Mouse (Mus musculus) natural killer cell, adult 2 months (primary cell): ENCODE measurements around the gene Urgcp.
"Not testable (repeated sequence)": the region's sequence is repeated elsewhere in the genome, so short reads cannot be mapped to it uniquely, and the experiment has no call there.

Experiments
- DNase-seq, 2 experiments: peaks; one replicate each; pipeline ENCODE4 v3.0.0; 2022; ENCODE audit warnings: low spot score in 2 of 2

Urgcp gene

DNA sequence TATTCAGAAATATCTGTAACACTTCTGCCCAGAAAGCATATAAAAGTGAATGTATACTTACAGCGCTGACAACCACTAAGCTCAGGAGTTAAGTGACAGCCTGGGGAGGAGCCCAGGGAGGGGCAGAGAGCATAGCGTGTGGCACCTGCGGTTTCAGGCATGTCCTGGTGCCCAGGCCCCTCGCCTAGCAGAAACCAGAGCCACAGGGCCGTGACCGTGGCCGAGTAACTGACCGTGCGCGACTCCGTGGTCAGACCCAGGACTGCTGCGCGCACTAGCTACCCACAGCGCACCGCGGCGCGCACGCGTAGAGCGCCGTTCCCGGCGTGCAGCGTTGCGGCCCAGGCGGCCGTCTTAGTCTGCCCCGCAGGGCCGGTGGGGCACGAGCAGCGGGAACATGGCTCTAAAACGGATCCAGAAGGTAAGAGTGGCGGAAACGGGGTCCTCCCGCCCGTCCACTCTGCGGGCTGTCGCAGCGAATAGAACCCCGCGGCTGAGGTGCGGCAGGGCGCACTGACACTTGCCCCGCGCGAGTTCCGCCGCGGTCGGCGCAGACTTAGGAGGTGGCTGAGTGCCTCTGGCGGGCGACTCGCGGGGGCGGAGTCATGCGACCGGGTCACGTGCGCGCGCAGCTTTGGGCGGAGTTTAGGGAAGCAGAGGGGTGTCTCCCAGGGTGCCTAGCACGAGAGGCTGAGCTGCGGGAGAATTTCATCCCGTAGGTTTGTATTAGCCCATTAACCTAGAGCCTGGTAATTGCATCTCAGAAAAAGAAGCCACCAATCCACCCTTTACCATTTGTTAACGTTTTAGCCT is at the start of gene Urgcp:
TSS of gene Urgcp (minus strand) at position 557 of the 813 bp plus-strand sequence.
- peak; percentile 95 for DNase-seq

DNA sequence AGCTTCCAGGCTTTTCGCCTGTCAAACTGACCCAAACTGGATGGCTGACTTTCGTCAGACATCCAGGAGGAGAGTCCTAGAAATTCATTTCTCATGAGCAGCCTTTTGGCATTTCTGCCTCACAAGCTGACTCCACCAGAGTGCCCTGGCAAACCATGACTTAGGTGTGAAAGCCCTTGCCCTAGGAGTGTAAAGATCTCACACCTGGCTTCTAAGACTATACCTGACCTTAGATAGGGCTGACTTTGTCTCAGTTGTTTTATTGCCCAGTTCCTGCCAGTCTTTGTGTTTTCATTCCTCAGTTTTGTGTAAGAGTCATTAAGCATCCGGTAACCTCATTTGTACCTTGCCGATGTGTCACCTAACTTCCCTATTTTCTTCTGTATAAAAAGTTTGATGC is 47.3 kb upstream of the Urgcp start:
- not testable (repeated sequence) for DNase-seq

DNA sequence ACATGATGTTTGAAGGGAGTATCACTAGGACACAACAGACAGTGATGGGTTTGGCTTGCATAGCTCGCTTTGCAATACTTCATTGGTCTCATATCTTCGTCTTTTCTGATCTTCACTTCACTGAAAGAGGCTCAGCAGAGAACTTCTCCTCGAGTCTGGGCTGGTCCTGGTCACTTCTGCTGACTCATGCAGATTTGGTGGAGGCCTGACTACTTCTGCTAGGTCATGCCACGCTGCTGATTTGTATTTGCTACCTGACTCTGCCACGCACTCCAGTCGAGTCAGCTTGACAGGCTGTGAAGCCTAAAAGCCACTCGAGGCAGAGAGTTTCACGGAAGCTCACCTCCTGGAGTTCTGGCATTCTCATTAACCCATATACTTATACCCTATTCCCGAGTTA is 45.8 kb upstream of the Urgcp start:
- DNase-seq = no peak

DNA sequence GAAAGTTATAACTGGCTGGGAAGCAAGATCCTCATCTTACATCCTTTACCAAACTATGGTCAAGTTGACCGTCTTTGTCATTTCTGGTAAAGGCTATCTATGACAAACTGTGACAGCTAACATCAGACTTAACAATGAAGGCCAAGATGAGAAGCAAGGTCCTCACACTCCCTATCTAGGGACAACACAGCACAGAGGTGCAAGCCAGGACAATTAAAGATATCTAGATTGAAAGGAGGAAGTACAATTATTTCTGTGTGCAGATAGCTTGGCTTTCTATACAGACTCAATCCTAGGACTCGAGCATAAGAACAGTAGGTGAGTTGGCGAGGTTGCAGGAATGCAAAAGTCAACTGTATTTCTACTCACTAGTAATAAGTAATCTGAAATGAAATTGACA is 43.5 kb upstream of the Urgcp start:
- no peak for DNase-seq

DNA sequence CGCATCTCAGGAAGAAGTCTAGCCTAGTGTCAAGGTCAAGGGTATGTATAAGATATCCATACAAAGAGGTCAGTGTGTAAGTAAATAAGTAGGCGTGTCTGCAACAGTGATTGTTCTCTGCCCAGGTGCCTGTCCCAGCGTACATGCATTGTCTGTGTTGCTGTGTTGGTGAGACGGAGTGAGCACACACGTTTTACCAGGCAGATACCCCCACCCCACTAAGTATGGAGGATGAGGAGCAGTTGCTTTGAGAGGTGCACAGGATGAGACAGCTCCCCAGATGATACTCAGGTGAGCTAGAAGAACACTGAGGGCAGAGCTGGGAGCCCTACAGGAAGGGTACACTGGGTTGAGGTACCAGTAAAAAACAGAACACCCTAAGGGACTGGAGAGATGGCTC is 42.0 kb upstream of the Urgcp start:
- DNase-seq = no peak

DNA sequence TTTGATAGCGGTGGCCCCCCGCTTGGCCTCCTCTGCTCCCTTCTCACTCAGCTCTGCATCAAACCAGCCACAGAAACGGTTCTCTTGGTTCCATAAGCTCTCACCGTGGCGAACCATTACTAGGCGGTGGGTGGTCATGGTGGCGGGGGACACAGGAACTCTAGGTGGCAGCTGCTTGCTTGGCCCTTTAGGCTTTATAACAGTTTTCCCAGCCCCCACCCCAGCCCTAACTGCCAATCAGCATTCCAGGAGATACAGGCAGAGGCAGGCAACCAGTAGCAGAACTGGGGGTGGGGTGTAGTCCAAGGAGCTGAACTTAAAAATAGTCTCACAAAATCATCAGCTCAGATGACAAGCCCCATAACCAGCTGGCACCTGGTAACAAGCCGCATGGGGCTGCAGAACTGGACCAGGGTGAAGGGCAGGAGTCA is 41.4 kb upstream of the Urgcp start, which contains the start of gene Pgam2:
TSS of gene Pgam2 (minus strand) at position 183 of the 431 bp plus-strand sequence.
- no peak for DNase-seq

DNA sequence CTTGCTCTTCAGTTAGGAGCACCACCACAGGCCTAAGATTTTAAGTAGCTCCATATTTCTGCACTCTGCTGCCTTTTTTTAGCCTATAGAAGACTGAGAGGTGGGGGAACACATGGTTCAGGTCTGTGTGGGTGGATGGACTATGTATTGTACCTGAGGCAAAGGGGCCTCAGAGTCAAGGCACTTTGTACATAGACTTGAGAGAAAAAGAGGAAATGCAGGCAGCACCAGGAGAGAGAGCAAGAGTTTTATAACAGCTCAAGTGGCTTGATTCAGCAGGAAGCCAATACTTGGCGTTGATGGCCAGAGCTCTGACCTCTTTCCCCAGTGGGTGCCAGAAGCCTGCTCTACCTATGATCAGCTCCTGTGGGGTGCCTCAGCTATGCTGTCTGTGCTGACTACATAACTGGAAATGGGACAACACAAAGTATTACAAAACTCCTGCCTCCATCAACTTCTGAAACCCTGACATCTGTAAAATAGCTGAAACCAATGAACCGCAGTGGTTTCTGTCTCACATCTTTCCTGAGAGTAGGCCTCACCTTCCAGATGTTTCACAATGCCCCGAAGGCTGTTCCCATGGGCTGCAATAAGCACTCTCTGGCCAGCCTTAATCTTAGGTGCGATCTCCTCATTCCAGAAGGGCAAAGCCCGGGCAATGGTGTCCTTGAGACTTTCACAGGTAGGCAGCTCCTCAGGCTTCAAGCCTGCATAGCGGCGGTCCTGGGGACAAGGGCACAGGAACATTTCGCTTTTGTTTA is 40.5 kb upstream of the Urgcp start:
- no peak for DNase-seq

DNA sequence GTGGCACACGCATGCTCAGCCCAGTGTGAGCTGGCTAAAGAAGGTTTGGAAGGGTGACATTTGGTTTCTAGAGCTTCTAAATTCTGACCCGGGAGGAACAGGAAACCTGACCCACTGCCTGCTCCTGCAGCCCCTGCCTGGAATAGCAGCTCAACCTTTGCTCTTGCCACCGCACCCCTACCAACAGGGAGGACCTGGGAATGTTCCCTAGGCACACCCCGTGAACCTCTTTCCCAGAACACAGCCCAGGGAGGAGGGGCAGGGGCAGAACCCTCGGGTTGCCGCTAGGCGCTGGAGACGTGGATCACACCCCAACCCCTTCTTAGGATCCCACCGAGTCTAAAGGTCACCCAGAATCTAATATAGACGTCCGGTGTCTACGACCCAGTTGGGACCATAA is 39.8 kb upstream of the Urgcp start:
- no peak for DNase-seq

DNA sequence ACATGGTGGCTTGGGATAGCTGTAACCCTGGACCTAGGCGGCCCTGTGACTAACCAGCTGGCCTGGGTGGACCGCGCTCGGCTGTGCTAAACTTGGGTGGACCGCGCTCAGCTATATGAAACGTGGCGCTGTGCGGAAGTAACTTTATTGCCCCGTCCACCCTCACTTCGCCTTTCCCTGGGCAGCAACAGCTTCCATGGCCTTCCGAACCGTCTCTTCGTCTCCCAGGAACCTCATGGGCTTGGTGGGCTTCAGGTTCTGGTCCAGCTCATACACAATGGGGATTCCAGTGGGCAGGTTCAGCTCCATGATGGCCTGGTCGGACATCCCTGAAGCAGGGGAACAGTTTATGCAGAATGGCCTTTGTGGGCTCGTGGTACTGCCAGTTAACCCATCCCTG is 39.3 kb upstream of the Urgcp start:
- DNase-seq = no peak

DNA sequence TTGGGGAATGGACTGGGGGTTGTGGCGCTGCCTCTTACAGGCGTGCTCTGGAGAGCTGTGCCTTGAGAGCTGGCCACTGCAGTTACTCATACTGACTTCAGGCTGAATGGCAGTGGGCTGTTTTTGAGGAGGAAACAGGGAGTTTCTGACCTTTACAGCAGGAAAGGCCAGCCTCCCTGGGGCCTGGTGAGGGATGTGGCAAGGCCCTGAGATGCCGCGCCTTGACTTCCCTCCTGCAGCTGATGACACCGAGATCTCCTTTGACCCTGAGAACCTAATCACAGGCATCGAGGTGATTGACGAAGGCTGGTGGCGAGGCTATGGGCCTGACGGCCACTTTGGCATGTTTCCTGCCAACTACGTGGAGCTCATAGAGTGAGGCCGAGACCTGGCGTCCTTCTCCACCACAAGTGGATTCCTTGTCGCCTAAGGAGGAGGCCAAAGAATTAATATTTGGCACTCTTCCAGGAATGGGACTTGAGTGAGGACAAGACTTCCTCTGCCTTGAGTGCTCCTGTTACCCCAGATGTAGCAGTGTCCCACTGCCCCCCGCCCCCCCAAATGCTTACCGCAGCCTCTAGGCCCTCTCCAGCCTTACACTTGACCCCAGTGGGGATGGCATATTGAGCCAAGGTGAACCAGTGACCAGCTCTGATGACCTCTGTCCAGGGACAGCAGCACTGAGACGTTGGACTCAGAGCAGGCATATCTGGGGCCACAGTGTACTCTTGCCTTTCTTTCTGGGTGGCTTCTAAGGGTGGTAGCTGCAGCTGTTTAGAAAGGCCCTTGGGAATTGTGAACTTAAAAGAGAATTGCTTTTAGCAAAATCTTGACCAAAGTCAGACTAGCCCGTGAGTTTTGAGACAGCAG is 37.7 kb upstream of the Urgcp start:
- no peak for DNase-seq

DNA sequence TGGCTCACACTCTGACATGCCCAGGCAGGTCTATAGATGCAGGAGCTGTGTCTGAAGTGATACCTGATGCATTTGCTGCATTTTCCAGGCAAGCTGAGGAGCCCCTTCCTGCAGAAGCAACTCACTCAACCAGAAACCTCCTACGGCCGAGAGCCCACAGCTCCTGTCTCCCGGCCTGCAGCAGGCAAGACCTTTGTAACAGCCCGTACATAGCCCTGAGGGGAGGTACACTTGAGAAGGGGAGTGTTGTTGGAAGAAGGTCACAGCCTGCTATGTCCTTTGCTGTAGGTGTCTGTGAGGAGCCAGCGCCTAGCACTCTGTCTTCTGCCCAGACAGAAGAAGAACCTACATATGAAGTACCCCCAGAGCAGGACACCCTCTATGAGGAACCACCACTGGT is 35.8 kb upstream of the Urgcp start:
- no peak for DNase-seq

DNA sequence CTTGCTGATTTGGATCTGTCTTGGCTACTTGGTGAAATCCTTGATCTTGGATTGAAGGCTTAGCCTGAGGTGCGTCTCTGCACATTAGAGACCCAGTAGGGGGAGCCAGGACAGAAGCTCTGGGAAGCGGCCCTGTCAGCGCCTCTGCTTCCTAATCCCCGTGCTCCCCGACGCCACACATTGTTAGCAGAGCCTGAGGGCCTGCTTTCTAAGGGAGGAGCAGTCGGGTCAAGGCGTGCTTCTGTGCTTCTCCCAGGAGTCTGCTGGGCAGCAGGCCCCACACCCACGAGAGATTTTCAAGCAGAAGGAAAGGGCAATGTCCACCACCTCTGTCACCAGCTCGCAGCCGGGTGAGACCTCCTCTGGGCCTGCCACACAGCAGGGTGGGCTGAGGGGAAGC is 35.2 kb upstream of the Urgcp start:
- no peak for DNase-seq

DNA sequence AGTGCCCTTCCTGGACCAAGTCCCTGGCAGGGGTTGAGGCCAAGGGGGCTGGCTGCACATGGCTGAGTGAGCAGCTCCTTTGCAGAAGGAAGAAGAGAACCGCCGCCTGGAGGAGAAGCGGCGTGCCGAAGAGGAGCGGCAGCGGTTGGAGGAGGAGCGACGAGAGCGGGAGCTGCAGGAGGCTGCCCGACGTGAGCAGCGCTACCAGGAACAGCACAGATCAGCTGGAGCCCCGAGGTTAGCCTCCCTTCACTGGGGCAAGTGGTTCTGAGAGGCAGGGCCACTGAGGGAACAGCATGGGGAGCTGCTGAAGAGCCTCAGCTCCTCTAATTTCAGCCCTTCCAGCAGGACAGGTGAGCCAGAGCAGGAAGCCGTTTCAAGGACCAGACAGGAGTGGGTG is 34.8 kb upstream of the Urgcp start:
- no peak for DNase-seq

DNA sequence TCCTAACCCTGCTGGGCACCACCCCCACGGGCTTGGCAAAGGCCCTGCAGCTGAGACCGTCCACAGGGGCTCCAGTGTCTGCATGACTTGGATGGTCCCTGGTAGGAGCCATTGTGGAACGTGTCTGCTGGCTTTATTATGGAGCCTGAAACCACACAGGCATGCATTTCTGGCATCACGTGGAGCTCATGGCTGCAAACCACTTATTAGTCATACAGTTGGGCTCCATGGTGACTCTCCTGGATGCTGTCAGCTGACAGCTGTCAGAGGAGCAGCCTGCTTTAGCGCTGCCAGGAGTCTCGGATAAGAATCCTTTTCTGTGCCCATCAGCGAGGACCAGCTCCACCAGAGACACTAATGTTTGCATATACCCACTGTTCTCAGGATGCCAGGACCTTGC is 33.5 kb upstream of the Urgcp start:
- no peak for DNase-seq

DNA sequence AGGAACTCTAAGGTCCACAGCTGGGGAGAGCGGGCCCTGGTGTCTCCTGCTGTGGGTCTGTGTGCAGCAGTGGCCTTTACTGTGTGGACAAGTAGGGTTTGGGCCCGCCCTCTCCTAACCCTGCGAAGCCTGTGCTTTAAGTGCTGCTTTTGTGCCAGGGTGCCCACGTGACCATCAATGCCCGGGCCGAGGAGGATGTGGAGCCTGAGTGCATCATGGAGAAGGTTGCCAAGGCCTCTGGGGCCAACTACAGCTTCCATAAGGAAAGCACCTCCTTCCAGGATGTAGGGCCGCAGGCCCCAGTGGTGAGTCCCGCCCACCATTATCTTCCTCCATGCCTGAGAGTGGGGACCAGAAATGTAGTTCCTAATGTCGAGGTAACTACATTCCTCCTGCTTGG is 33.1 kb upstream of the Urgcp start:
- DNase-seq = no peak

DNA sequence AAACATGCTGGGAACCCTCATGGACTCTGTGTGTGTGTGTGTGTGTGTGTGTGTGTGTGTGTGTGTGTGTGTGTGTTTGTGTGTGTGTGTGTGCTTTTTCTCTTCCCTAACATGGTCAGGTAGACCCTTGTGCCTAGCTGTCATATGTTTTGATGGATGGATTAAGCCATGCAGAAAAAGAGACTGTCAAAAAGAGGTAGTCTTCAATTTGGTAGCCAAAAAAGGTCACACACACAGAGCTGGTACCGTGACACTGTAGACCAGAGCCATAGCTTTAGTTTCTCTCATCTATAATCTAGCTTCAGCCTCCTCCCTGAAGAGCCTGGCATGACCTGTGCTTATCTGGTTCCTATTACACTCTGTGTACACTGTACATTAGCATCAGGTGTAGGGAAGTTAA is 28.3 kb upstream of the Urgcp start:
- no peak for DNase-seq

DNA sequence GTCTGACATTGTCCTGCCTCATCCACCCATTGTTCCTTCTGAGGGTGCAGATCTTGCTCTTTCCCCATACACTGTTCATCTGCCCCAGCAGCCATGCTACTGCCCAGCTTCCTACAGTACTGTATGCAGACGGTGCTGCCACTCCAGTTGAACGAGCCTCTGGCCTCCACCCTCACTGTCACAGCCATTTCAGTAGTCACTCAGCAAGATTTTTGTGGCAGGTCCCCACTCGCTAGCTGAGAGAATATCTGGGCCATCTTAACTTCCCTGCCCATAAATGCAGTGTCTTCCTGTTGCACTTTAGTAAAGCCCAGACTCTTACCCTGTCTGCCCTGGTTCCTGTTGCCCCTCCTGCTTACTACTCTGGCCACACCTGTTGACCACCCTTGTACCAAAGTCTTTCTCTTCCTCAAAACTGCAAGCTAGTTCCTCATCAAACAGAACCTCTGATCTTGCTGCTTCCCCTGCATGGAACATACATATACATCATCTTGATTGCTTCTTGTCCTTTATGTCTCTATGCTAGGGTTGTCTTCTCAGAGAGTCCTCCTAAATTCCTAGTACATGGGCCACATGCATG is 27.7 kb upstream of the Urgcp start:
- DNase-seq = peak in 1 of 2 experiments; percentile 59

DNA sequence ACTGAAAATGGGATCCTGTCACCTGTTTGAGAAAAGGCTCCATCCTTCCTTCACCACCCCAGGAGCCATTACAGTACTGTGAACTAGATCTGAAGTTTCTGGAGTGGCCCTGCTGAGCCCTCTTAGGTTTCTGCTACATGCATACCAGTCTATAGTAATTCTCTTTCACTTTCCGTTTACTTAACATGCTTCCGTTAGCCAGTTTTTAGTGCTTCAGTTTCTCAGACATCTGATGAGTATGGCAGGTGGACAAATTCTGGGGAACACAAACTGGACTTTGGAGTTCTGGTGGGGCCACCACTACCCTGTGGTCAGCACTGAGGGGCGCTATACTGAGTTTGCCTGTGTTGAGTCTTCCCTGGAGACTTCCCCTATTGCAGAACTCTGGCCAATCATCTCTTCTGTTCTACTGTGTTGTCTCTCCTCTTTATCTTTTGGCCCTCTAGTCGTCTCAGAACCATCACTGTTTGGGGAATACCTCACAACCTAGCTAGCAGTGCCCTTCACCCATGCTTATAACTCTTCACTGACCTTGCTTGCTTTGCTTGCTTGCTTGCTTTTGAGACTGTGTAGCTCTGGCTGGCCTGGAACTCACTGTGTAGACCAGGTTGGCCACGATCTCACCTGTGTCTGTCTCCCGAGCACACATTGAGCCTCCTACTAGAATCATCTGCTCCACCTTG is 27.0 kb upstream of the Urgcp start:
- peak; percentile 38 to 45 for DNase-seq

DNA sequence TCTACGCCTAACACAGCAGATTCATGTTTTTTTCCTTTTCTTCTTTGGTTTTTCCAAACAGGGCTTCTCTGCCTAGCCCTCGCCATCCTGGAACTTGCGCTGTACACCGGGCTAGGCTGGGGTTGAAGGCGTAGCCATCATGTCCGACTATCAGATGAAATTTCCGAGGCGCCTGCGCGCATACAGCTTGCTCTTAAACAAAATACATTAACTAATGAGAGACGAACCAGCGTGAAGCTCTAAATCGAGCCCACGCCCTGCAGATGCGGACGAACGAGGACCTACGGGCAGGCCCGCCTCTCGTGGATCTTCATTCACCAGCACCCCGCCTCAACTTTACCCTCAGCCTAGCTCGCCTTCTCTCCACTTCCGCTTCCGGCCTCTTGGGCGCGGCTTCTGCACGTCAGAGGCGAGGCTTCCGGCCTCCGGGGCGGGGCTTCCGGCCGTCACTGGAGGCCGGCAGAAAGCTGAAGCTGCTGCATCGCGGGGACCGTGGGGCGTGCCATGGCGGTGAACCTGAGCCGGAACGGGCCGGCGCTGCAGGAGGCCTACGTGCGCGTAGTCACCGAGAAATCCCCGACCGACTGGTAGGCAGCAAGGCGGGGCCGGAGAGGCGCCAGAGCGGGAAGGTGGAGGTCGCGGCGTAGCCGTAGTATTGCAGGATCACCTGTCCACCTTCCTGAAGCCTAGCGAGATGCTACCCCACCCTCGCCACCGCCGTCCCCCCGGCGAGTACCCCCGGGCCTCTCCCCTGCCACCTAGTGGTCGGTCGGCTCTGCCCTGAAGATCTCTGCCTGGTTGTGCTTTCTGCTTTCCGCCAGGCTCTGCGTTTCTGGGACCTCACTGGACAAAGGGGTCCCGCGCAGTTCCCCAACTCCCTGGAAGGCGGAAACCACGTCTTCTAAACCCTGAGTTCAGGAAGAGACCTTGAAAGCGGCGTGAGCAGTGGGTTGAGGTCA is 26.2 kb upstream of the Urgcp start, which contains the start of gene Dbnl:
TSS of gene Dbnl (plus strand) at position 433 of the 959 bp plus-strand sequence.
- peak; percentile 98 for DNase-seq

DNA sequence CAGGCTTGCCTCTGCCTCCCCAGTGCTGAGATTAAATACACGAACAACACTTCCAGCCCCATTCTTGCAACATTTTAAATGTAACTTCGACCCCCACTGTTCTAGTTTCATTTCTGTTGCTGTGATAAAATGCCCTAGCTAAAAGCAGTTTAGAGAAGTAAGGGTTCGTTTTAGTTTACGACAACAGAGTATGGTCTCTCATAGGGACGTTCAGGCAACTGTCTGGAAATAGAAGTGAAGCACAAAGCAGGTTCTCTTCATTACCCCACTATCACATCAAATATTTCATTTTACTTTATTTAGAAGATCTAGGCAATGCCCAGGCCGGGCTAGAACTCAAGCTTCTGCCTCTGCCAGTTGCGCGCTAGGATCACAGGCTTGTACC is 25.5 kb upstream of the Urgcp start:
- no peak for DNase-seq
